Mouse (Mus musculus): ENCODE results near the gene Ubtd2. TPM values are rescaled to one million over a fixed set of nuclear protein-coding genes. Genes with fewer than 3 reads are reported as not detected.

The Ubtd2 gene
- 1 to 10 TPM; 6.3 to 7.2 (median 6.6) TPM for total RNA-seq (2022)

- DNase-seq (ENCODE audit: low spot score in 2 of 2) = peak; percentile 96 to 98
These were observed at the start of gene Ubtd2 for GRCm38 (mm10) chr11:32454800-32455506. Gene Ubtd2 (plus strand): TSS chr11:32455370.

- no peak for DNase-seq (ENCODE audit: low spot score in 2 of 2)
These were observed 47.3 kb upstream of the Ubtd2 start for GRCm38 (mm10) chr11:32407863-32408262.

DNA sequence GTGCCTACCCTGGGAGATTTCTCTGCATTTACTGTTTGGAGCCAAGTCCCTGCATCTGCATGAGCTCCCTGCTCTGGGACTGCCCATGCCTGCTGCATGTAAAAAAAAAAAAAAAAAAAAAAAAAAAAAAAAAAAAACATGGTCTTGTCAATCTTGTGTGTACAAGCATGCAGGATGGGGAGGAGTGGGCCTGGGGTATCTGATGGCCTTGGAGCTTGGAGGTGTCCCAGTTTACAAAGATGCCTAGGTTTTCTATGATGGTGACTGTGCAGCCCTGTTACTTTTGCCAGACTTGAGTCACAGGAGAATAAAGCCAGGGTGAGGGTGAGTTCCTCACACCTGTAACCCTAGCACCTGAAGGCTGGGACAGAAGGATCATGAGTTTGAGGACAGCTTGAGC is 46.1 kb upstream of the Ubtd2 start:
- DNase-seq (ENCODE audit: low spot score in 2 of 2) = no peak

DNA sequence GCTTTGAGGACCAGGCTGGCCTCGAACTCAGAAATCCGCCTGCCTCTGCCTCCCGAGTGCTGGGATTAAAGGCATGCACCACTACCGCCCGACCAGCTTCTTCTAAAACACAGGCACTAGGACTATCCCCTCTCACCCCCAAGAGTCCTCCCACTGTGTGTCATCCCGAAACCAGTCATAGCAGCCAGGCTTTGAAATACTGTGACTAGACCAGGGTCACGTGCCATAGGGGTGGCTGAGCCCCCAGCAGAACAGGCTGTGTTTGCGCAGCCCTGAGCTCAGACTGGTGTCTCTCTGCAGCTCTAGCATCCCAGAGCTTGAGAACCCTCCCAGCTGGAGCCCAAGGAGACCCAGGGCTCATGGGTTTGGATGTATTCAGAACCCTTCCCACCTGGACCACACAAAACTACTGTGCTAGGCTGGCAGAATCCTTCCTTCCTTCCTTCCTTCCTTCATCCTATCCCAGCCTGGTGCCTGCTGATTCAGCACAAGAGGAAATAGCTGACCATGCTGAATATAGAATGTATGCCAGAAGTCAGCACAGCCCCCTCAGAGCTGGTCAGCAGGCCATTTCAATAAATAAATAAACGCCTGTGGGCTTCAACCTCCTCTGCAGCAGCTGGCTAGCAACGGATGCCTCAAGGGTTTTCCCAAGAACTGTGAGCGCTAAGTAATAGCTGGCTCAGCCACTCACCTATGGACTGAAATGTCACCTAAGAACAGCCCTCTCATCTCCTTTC is 45.2 kb upstream of the Ubtd2 start:
- no peak for DNase-seq (ENCODE audit: low spot score in 2 of 2)

- DNase-seq (ENCODE audit: low spot score in 2 of 2) = no peak
These were observed 35.2 kb upstream of the Ubtd2 start for GRCm38 (mm10) chr11:32420001-32420400.

- DNase-seq (ENCODE audit: low spot score in 2 of 2) = no peak
These were observed 31.9 kb upstream of the Ubtd2 start for GRCm38 (mm10) chr11:32423311-32423710.

- DNase-seq (ENCODE audit: low spot score in 2 of 2) = no peak
These were observed 30.6 kb upstream of the Ubtd2 start for GRCm38 (mm10) chr11:32424600-32424999.

GRCm38 (mm10) chr11:32425043-32425658 is 30.0 kb upstream of the Ubtd2 start:
- DNase-seq (ENCODE audit: low spot score in 2 of 2) = no peak

DNA sequence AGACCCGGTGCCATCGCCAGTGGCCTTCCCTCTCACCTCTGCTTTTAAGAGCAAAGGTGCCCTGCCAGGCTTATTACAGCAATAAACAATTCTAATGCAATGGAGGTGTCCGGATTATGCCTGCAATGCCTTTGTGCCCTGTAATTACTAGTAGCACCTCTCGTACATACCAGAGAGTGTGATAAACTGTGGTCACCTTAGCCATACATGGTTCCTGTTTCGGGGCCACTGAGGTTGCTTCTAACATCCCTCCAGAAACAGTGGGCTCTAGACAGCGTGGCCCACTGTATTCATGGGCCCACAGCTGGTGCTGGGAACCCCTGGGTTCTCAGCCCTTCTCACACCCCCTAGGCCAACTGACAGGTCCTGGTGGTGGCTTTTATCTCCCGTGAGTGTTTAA is 27.6 kb upstream of the Ubtd2 start:
- DNase-seq (ENCODE audit: low spot score in 2 of 2) = no peak

DNA sequence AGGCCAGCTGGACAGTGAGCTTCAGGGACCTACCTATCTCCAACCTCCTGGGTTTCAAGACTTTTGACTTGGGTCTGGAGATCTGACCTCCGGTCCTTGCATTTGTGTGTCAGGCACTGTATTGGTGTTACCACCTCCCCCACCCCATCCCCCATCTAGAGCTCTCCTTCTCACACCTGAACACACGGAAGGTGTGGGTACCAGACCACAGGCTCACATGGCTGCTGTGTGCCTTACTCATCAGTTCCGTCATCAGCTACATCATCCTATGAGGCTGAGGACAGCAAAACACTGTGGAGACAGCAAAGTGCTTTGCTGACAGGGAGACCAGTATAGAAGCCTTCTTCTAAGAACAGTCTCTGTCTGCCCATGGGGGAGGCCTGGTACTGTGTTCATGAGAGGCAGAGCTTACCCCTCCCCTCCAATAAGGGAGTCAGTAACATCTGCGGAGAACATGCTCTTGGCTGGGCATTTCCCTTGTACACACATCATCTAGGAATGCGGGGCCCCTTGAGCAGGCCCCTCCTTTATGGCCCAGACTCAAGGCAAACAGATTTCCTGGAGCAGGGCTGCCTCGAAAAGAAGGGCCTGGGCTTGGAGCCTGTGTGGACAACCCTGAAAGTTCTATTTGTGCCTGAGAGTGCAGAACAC is 19.6 kb upstream of the Ubtd2 start:
- DNase-seq (ENCODE audit: low spot score in 2 of 2) = peak; percentile 44 to 55

DNA sequence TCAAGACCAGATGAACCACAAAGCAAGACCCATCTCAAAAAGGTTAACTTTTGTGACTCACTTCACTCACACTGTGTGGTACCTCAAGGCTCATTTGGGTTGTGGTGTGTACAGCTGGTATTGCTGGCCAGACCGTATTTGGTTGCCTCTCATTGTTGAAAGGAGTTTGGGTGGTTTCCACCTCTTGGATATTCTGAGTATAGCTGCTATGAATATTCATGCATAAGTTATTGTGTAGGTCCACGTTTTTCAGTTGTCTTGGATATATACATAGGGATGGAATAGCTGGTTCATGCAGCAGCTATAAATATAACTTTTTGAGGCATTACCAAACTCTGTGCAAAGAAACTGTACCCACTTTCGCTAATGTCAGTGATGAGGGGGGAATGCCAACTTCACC is 12.6 kb upstream of the Ubtd2 start:
- no peak for DNase-seq (ENCODE audit: low spot score in 2 of 2)

- no peak for DNase-seq (ENCODE audit: low spot score in 2 of 2)
These were observed 10.9 kb upstream of the Ubtd2 start for GRCm38 (mm10) chr11:32444266-32444665.

GRCm38 (mm10) chr11:32445135-32445534 is 10.0 kb upstream of the Ubtd2 start:
- DNase-seq (ENCODE audit: low spot score in 2 of 2) = no peak

- DNase-seq (ENCODE audit: low spot score in 2 of 2) = no peak
These were observed 9.4 kb upstream of the Ubtd2 start for GRCm38 (mm10) chr11:32445637-32446226.

- peak; percentile 21 to 26 for DNase-seq (ENCODE audit: low spot score in 2 of 2)
These were observed 5.0 kb upstream of the Ubtd2 start for GRCm38 (mm10) chr11:32450216-32450615.

- no peak for DNase-seq (ENCODE audit: low spot score in 2 of 2)
These were observed 3.9 kb upstream of the Ubtd2 start for GRCm38 (mm10) chr11:32451306-32451705.

GRCm38 (mm10) chr11:32452745-32453144 is 2.4 kb upstream of the Ubtd2 start:
- DNase-seq (ENCODE audit: low spot score in 2 of 2) = no peak

GRCm38 (mm10) chr11:32453353-32453915 is 1.7 kb upstream of the Ubtd2 start:
- no peak for DNase-seq (ENCODE audit: low spot score in 2 of 2)

DNA sequence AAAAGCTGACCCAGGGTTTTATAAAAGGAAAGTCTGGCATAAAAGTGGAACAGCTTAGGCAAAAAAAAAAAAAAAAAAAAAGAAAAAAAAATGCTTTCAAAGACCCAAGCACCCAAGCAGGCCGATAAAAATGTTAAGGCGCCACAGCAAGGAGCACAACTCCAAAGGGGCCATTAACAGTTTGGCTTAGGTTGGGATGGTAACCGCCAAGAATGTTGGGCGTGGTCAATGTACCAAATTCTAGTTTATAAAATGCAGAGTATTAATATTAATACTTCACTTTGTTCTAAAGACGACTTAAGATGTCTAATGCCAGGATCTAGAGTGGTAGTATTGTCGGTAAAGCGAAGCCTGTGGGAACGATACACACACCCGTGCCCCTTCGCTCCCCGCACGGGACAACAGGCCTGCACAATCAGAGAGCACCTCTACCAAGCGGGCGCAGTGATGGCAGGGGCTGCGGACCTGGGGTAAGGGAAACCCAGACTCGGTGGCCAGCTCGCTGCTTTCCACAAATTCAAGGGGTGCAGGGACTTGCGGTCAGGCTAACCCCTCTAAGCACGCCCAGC is 855 bp upstream of the Ubtd2 start:
- DNase-seq (ENCODE audit: low spot score in 2 of 2) = peak; percentile 11

GRCm38 (mm10) chr11:32455507-32456141 is 454 bp downstream of the Ubtd2 start:
- peak; percentile 57 to 65 for DNase-seq (ENCODE audit: low spot score in 2 of 2)
